Mouse (Mus musculus) lung, adult 2 months (tissue): ENCODE measurements around the gene Azgp1.

Experiments
- CTCF ChIP-seq: fragments of 200-500 bp; IDR thresholded peaks from 2 replicates; pipeline ENCODE4 v1.5.1; 2011; ENCODE audit warnings: mild to moderate bottlenecking, low read length, control low read depth; ENCODE audit not compliant: insufficient read depth
- POLR2A ChIP-seq: fragments of 200-500 bp; IDR thresholded peaks from 2 replicates; pipeline ENCODE4 v1.6.1; 2011; ENCODE audit warnings: low read depth, mild to moderate bottlenecking, control low read depth, low read length, borderline replicate concordance; ENCODE audit errors: extremely low read depth

DNA sequence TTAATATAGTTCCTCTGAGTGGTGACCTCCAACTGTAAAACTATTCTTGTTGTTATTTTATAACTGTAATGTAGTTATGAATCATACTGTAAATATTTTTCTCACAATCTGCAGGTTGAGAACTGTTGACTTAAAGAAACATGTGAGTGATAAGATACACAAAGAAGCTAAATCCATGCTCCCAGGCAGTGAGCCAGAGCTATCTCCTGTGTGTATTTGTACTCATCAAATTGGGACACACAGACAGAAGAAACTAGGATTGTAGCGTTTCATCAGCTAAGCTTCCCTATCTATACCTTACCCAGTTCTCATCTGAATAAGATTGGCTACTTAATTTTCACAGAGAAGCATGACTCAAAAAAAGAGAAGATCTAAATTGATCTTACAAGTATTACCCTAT lies 38.2 kb upstream of the Azgp1 start:
- TF ChIP-seq POLR2A (no peak), CTCF (no peak)
